Mouse (Mus musculus) heart, postnatal 0 days (tissue): ENCODE data around the gene Igsf21.

Source experiments
- CTCF ChIP-seq: IDR thresholded peaks from 2 replicates; pipeline ENCODE4 v1.5.1; 2016; ENCODE audit warnings: antibody characterized with exemption, control low read depth, low read depth
- EP300 ChIP-seq: IDR thresholded peaks from 2 replicates; pipeline ENCODE4 v1.6.1; 2016; ENCODE audit warnings: antibody characterized with exemption, low read depth

- TF ChIP-seq CTCF (no peak), EP300 (no peak)
Measured at GRCm38 (mm10) chr4:139999033-139999432, 247.6 kb downstream of the Igsf21 start.
